Mouse (Mus musculus) stomach, postnatal 0 days (tissue): ENCODE measurements around the gene Pipox. TPM values are rescaled to one million over a fixed set of nuclear protein-coding genes. Genes with fewer than 3 reads are reported as not detected.

ENCODE experiments used
- ATAC-seq: fragments of 200-750 bp; cut with Nextera tagmentation; 2 replicates; pipeline ENCODE4 v1.8.0; 2017; ENCODE audit not compliant: low FRiP score, low TSS enrichment
- DNase-seq: peaks from one replicate; pipeline ENCODE4 v3.0.0-alpha.2; 2016; ENCODE audit warnings: low spot score
- H3K27ac ChIP-seq: fragments of 300-500 bp; sonication (generic); replicated peaks from 2 replicates; pipeline ENCODE4 v1.5.1; 2014; ENCODE audit warnings: mild to moderate bottlenecking, control low read depth
- H3K27me3 ChIP-seq: fragments of 300-500 bp; sonication (generic); 2 replicates; pipeline ENCODE4 v1.6.1; 2014; ENCODE audit warnings: low read length; ENCODE audit not compliant: control insufficient read depth, insufficient read depth
- H3K36me3 ChIP-seq: fragments of 300-500 bp; sonication (generic); 2 replicates; pipeline ENCODE4 v1.6.1; 2014; ENCODE audit warnings: low read length, mixed read lengths; ENCODE audit not compliant: control insufficient read depth, insufficient read depth
- H3K4me1 ChIP-seq: fragments of 300-500 bp; sonication (generic); replicated peaks from 2 replicates; pipeline ENCODE4 v1.6.1; 2014; ENCODE audit warnings: antibody characterized with exemption; ENCODE audit not compliant: control insufficient read depth, insufficient read depth
- H3K4me2 ChIP-seq: fragments of 300-500 bp; sonication (generic); replicated peaks from 2 replicates; pipeline ENCODE4 v1.6.1; 2014; ENCODE audit warnings: low read depth, mild to moderate bottlenecking, control low read depth, moderate library complexity
- H3K4me3 ChIP-seq: fragments of 300-500 bp; sonication (generic); 2 replicates; pipeline ENCODE4 v1.5.1; 2014; ENCODE audit warnings: low read depth, low read length, control low read depth
- H3K9ac ChIP-seq: fragments of 300-500 bp; sonication (generic); 2 replicates; pipeline ENCODE4 v1.6.1; 2014; ENCODE audit warnings: mild to moderate bottlenecking, low read length, control low read depth, mixed read lengths
- H3K9me3 ChIP-seq: fragments of 300-500 bp; sonication (generic); 2 replicates; pipeline ENCODE4 v1.6.1; 2016; ENCODE audit warnings: low read length; ENCODE audit not compliant: control insufficient read depth
- CTCF ChIP-seq: IDR thresholded peaks from 2 replicates; pipeline ENCODE4 v1.5.1; 2016; ENCODE audit warnings: antibody characterized with exemption, low read depth, mild to moderate bottlenecking, moderate library complexity
- EP300 ChIP-seq: optimal IDR thresholded peaks from 2 replicates; pipeline ENCODE3; 2016; ENCODE audit warnings: antibody characterized with exemption
- WGBS: fragments of 180-500 bp; shearing (Covaris S2); extraction: QIAGEN DNeasy Blood & Tissue Kit; methylation state at CpG from one replicate; pipeline ENCODE4 v1.1.7; 2014; 5-methylcytosine and 5-hydroxymethylcytosine counted together
- polyA plus RNA-seq: library from polyadenylated mRNA; unstranded; fragments of >200 nt; fragmentation: Nextera tagmentation; extraction: Ambion mirVana; gene quantifications from 2 replicates; pipeline ENCODE4 v1.2.1, GENCODE M21; 2015

Pipox gene
- polyA plus RNA-seq, 1 experiment from 2014 or later: 8.4 TPM

GRCm38 (mm10) chr11:77926666-77927065 is 32.8 kb upstream of the Pipox start:
- no peak for TF ChIP-seq CTCF
- no peak for TF ChIP-seq EP300
- Histone ChIP-seq H3K9me3 (no peaks in the 10 kb centered on the region), H3K27ac (no peak overlapping the region), H3K4me2 (no peak overlapping the region), H3K9ac (no peak overlapping the region), H3K36me3 (no peaks in the 10 kb centered on the region), H3K27me3 (peaks cover 8% of the 10 kb centered on the region; the same call in 1 of the 2 replicates), H3K4me1 (0 out of 2 replicates have a peak, but pooled peaks cover 2% of the 10 kb centered on the region), H3K4me3 (no peak overlapping the region)
- WGBS: 20% methylated on average over 9 of the region's 9 CpGs
- DNase-seq (no peak), ATAC-seq (no peak)

DNA sequence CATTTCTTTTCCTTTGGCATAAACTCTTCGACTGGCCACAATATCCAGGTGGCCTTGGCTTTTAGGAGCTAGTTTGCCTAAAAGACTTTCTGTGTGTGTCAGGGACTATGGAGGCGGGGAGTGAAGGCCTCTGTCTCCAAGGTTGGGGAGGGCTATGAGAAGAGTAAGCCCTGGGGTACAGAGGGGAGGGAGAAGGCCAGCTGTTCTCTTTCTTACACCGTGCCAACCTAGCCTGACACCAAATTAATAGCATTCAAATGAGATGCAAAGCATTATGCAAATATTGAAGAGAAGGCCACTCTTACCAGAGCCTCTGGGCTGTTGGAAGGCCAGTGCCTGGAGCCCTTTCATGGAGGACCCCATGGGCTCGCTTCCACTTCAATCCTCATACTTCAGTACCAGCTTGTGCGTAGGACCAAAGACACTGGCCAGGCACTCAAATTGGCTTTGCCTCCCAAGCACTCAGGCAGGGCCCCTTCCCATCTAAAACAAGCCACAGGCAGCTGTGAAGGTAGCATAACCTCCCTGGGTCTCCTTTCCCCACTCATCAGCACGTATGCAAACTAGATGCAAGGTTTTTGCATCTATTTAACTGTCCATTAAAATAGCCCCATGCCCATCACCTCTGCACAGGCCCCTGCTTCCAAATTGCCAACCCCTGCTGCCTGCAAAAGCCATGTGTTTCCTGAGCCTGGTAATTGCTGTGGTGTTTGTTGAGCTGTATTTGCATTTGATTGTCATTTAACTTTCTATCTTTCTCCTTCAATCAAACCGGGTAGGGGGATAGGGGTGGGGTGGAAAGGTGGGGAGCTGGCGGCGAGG is 32.2 kb upstream of the Pipox start:
- 40% methylated on average over 9 of the region's 9 CpGs for WGBS

DNA sequence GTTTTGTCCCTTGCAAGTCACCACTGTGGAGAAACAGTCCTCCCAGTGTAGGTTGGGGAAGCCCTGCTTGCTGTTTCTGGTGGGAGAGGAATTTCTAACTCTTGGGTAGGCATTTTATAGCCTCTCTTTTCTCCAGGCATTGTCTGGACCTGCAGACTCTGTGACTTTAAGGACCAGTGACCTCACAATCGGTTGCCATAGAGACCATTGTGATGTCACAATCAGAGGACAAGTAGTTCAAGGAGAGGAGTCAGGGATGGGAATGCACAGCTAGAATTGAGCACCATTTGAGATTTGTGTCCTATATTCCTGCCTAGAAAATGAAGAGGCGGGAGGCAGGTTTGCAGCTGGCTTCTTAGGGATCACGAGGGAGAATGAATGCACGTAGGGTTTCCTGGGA is 29.4 kb upstream of the Pipox start:
- Histone ChIP-seq H3K4me2 (no peak overlapping the region), H3K36me3 (no peaks in the 10 kb centered on the region), H3K27ac (no peak overlapping the region), H3K27me3 (no peaks in the 10 kb centered on the region), H3K4me1 (no peaks in the 10 kb centered on the region), H3K9ac (no peak overlapping the region), H3K4me3 (no peak overlapping the region), H3K9me3 (no peaks in the 10 kb centered on the region)
- 75% methylated on average over 4 of the region's 4 CpGs for WGBS
- no peak for ATAC-seq
- TF ChIP-seq CTCF: no peak
- TF ChIP-seq EP300: no peak
- DNase-seq: no peak

More for the DNA sequence above, 32.2 kb upstream of the Pipox start:
- no peak for TF ChIP-seq EP300
- no peak for TF ChIP-seq CTCF
- DNase-seq: no peak
- no peak overlapping the region for H3K4me2 ChIP-seq
- no peak overlapping the region for H3K9ac ChIP-seq
- no peak overlapping the region for H3K4me3 ChIP-seq
- H3K36me3 ChIP-seq: no peaks in the 10 kb centered on the region
- no peaks in the 10 kb centered on the region for H3K9me3 ChIP-seq
- H3K4me1 ChIP-seq: 0 out of 2 replicates have a peak, but pooled peaks cover 2% of the 10 kb centered on the region
- peaks cover 3% of the 10 kb centered on the region; the same call in 1 of the 2 replicates for H3K27me3 ChIP-seq
- no peak for ATAC-seq
- no peak overlapping the region for H3K27ac ChIP-seq

DNA sequence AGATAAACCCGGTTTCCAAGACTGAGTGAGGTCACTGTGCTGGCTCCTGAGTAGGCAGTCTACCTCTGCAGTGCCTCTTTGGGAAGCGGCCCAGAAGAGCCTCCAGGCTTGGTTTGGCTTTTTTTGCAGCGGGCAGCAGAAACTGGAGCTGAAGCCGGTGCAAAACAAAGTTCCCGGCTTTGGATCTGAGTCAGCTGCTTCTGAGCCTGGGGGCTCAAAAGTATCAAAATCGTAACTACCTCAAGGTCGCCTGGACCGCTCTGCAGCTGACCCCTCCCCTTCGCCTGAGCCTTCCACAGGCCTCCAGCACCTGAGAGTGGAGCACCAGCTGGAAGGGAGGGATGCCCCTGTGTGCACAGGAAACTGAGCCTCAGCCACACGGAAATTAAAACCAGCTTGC is 23.3 kb upstream of the Pipox start:
- no peak for ATAC-seq
- TF ChIP-seq CTCF (no peak), EP300 (no peak)
- H3K4me1 ChIP-seq: no peaks in the 10 kb centered on the region
- H3K27ac ChIP-seq: no peak overlapping the region
- no peaks in the 10 kb centered on the region for H3K27me3 ChIP-seq
- H3K36me3 ChIP-seq: no peaks in the 10 kb centered on the region
- H3K4me3 ChIP-seq: no peak overlapping the region
- no peak overlapping the region for H3K4me2 ChIP-seq
- no peaks in the 10 kb centered on the region for H3K9me3 ChIP-seq
- no peak for DNase-seq
- H3K9ac ChIP-seq: no peak overlapping the region
- WGBS: 33% methylated on average over 10 of the region's 10 CpGs

- H3K27ac ChIP-seq: no peak overlapping the region
- H3K9me3 ChIP-seq: no peaks in the 10 kb centered on the region
- no peak overlapping the region for H3K9ac ChIP-seq
- DNase-seq: no peak
- no peak overlapping the region for H3K4me2 ChIP-seq
- no peak overlapping the region for H3K4me3 ChIP-seq
- no peak for ATAC-seq
- TF ChIP-seq EP300: no peak
- no peak for TF ChIP-seq CTCF
- H3K4me1 ChIP-seq: no peaks in the 10 kb centered on the region
- no peaks in the 10 kb centered on the region for H3K27me3 ChIP-seq
- 59% methylated on average over 4 of the region's 4 CpGs for WGBS
- H3K36me3 ChIP-seq: no peaks in the 10 kb centered on the region
These were observed 22.8 kb upstream of the Pipox start for GRCm38 (mm10) chr11:77916741-77917140.

GRCm38 (mm10) chr11:77914598-77915260 is 20.8 kb upstream of the Pipox start:
- H3K4me1 ChIP-seq: no peaks in the 10 kb centered on the region
- no peaks in the 10 kb centered on the region for H3K9me3 ChIP-seq
- H3K27me3 ChIP-seq: no peaks in the 10 kb centered on the region
- H3K4me2 ChIP-seq: no peak overlapping the region
- no peak overlapping the region for H3K27ac ChIP-seq
- WGBS: 6% methylated on average over 32 of the region's 32 CpGs
- no peak for ATAC-seq
- no peaks in the 10 kb centered on the region for H3K36me3 ChIP-seq
- no peak overlapping the region for H3K9ac ChIP-seq
- no peak for DNase-seq
- H3K4me3 ChIP-seq: no peak overlapping the region
- TF ChIP-seq CTCF (no peak), EP300 (no peak)
